Mouse (Mus musculus) central nervous system, embryonic 14 days (tissue): ENCODE data around the gene Defb33. TPM values are rescaled to one million over a fixed set of nuclear protein-coding genes. Genes with fewer than 3 reads are reported as not detected.

Experiments
- polyA plus RNA-seq: library from polyadenylated mRNA; depleted of rRNA; stranded (reverse); fragments of >200 nt; gene quantifications from 2 replicates; pipeline ENCODE4 v1.2.3, GENCODE M21; 2012; rRNA removed

Gene Defb33
- polyA plus RNA-seq, result not detected in 2 replicates

DNA sequence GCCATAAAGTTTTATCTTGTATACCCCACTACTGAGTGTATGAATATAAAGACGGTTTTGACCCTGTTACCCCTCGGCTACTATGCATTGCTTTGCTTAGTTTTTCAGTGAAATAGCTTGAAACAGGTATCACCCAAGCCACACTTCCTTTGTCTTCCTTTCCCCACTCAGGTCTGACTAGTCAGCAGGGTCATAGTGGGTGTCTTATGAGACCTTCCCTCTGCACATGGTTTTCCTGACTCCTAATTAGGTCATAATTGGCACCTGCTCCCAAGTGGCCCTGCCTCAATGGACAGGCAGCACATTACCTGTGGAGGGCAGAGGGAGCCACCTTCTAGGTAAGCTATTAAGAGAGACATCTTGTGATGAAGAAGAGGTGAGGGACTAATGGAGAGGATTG is at the start of gene Defb33:
Defb33 (plus strand) TSS at position 301 of the 400 bp plus-strand sequence.

DNA sequence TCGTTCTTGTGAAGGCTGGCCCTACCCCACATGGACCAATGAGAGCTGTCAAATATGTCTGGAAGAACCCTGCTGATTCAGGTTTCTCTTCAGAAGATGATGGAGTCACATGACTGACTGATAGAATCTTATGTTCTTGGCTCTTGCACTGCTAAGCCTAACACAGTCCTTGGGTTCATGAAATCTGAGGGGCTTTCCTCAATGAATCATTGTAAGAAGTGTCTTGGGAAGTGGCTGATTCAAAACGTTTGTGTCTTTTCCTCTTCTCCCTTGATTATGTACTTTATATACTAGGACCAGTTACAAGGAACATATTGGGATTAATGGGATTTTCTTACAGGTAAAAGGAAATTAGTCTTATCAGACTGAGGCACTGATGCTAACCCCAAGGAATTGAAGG is 10.1 kb downstream of the Defb33 start, which contains the start of gene Gm15056:
Gm15056 (minus strand) TSS at position 101 of the 400 bp plus-strand sequence.

DNA sequence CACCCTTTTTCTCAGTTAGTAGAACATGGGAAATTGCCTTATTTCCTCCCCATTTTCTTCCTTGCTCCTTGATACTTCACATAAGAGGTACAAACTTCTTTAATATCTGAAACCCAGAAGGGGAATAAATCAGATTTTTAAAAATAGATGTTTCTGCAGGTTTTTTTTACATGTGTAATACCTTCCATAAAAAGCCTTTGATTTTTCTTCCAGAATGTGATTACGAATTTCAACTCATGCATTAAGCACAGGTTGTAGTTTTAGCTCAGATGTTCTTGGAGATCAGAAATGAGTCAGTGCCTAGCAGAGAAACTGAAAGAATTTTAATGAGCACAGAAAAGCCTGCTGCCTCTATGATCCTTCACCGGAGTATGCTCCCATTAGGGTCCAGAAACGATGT is 29.5 kb downstream of the Defb33 start, which contains the start of gene Gm6040:
Gm6040 (minus strand) TSS at position 101 of the 400 bp plus-strand sequence.

DNA sequence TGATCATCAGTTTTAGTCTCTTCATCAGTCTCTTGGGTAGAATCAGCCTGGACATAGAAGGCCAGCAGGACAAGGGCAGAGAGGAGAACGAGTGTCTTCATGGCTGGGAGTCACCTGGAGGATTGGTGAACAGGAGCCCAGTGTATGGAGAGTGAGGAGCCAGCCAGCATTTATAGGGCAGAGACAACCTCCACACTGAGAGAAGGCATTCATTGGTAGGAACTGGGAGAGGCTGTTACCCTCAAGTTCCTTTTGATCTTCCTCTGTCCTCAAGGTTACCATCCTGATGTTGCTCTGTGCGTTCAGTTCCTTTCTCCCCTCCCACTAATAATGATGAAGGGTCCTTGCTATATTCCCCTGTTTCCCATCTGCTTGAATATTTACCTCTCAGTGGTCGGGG is 52.1 kb downstream of the Defb33 start, which contains the start of gene AY761185:
AY761185 (minus strand) TSS at position 101 of the 400 bp plus-strand sequence.

Other genes starting within 250 kb of the Defb33 start
- gene Gm15056, start 10.0 kb downstream of the Defb33 start, polyA plus RNA-seq, result not detected in 2 replicates
- not detected in 2 replicates for gene Gm6040, start 29.4 kb downstream of the Defb33 start, polyA plus RNA-seq
- not detected in 2 replicates for gene AY761185, start 52.0 kb downstream of the Defb33 start, polyA plus RNA-seq
- gene Defa21, start 132.9 kb downstream of the Defb33 start, polyA plus RNA-seq, result not detected in 2 replicates
- not detected in 2 replicates for gene Defa23, start 162.4 kb downstream of the Defb33 start, polyA plus RNA-seq
- not detected in 2 replicates for gene Defa35, start 172.4 kb downstream of the Defb33 start, polyA plus RNA-seq
- gene Defa25, start 191.8 kb downstream of the Defb33 start, polyA plus RNA-seq, result not detected in 2 replicates
- not detected in 2 replicates for gene Gm14851, start 203.4 kb downstream of the Defb33 start, polyA plus RNA-seq
- gene Defa30, start 242.0 kb downstream of the Defb33 start, polyA plus RNA-seq, result 0.29 TPM in 1 of 2 replicates, not detected in the other